Mouse (Mus musculus) small intestine, adult 2 months (tissue): ENCODE measurements around the gene Fam53a.

ENCODE experiments used
- CTCF ChIP-seq: fragments of 200-500 bp; IDR thresholded peaks from 2 replicates; pipeline ENCODE4 v1.5.1; 2012; ENCODE audit warnings: low read depth, mild to moderate bottlenecking, control low read depth, inconsistent platforms, low read length, moderate library complexity, mixed read lengths; ENCODE audit not compliant: insufficient replicate concordance, insufficient read length; ENCODE audit errors: extremely low read depth
- POLR2A ChIP-seq: fragments of 200-500 bp; IDR thresholded peaks from 2 replicates; pipeline ENCODE4 v1.6.1; 2012; ENCODE audit warnings: low read depth, mild to moderate bottlenecking, control low read depth, inconsistent platforms, low read length, moderate library complexity

DNA sequence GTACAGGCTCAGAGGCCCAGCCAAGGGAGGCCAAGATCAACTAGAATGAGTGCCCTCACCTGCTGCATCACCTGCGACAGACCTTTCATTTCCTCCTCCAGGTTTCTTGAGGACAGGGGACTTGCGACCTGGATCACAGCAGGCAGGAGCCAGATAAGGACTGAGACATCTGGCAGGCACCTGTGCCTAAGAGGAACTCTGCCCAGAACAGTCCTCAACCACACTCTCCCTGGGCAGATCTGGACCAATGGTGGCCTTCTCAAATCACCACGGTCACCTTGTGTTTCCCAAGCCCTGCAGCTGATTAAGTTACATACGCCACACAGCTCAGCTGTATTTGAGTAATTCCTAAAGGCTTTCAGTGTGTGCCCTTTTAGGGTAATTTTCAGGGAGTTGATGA, 1.2 kb upstream of the Fam53a start:
- TF ChIP-seq CTCF: no peak
- TF ChIP-seq POLR2A: no peak
